Mouse (Mus musculus) megakaryocyte, embryonic 14.5 days (primary cell): ENCODE measurements around the gene Gm14597.

Experiments
- FLI1 ChIP-seq: IDR thresholded peaks from 2 replicates; pipeline ENCODE4 v1.6.1; 2012; ENCODE audit warnings: low read length, inconsistent platforms, mixed read lengths
- GATA1 ChIP-seq: IDR thresholded peaks from 3 replicates; pipeline ENCODE4 v1.6.1; 2012; ENCODE audit warnings: mixed read lengths, low read length, inconsistent platforms, borderline replicate concordance

GRCm38 (mm10) chrX:53579311-53579710 is 29.5 kb downstream of the Gm14597 start:
- TF ChIP-seq GATA1, result no peak
- TF ChIP-seq FLI1, result no peak
